Mouse (Mus musculus) MEL (cell line): Measurements from ENCODE around the gene Tmem8b. TPM values are rescaled to one million over a fixed set of nuclear protein-coding genes. Genes with fewer than 3 reads are reported as not detected.

Experiments
- DNase-seq: peaks from one replicate; pipeline ENCODE4 v3.0.0; 2011; ENCODE audit warnings: low read depth, low spot score
- H3K27ac ChIP-seq: 2 replicates; pipeline ENCODE4 v1.5.1; 2012; ENCODE audit warnings: low read depth, mild to moderate bottlenecking, control low read depth, low read length, moderate library complexity; ENCODE audit not compliant: control insufficient read depth
- H3K27me3 ChIP-seq, 2 experiments: fragments of 150-350 bp in 1 of 2; sonication (generic) in 1 of 2; 2 replicates each; pipeline ENCODE4 v1.6.1; 2012; ENCODE audit warnings: low read length in 2 of 2, mild to moderate bottlenecking in 2 of 2, improper control_type of control experiment in 1 of 2, moderate library complexity in 1 of 2; ENCODE audit not compliant: insufficient read depth in 2 of 2, control insufficient read depth in 1 of 2
- H3K36me3 ChIP-seq, 2 experiments: 2 replicates each; pipeline ENCODE4 v1.6.1; 2012 to 2014; ENCODE audit warnings: low read length in 2 of 2, improper control_type of control experiment in 1 of 2, inconsistent platforms in 1 of 2, mild to moderate bottlenecking in 1 of 2; ENCODE audit not compliant: insufficient read depth in 2 of 2, control insufficient read depth in 1 of 2
- H3K4me1 ChIP-seq, 2 experiments: fragments of 150-350 bp in 1 of 2; sonication (generic) in 1 of 2; 2 replicates each; pipeline ENCODE4 v1.6.1; 2012; ENCODE audit warnings: low read length in 2 of 2, improper control_type of control experiment in 1 of 2, mild to moderate bottlenecking in 1 of 2; ENCODE audit not compliant: insufficient read depth in 2 of 2, control insufficient read depth in 1 of 2
- H3K4me3 ChIP-seq, 2 experiments: fragments of 150-350 bp in 1 of 2; sonication (generic) in 1 of 2; 2 replicates each; pipeline ENCODE4 v1.5.1; 2012; ENCODE audit warnings: low read depth in 2 of 2, low read length in 2 of 2, mild to moderate bottlenecking in 2 of 2, moderate library complexity in 2 of 2, control low read depth in 1 of 2, improper control_type of control experiment in 1 of 2; ENCODE audit not compliant: control insufficient read depth in 1 of 2, insufficient read depth in 1 of 2
- H3K79me2 ChIP-seq: 2 replicates; pipeline ENCODE4 v1.6.1; 2012; ENCODE audit warnings: mild to moderate bottlenecking, low read length, moderate library complexity; ENCODE audit not compliant: control insufficient read depth, poor library complexity, insufficient read depth
- H3K9ac ChIP-seq: 2 replicates; pipeline ENCODE4 v1.6.1; 2012; ENCODE audit warnings: low read depth, mild to moderate bottlenecking, control low read depth, low read length, moderate library complexity; ENCODE audit not compliant: control insufficient read depth, poor library complexity, severe bottlenecking
- H3K9me3 ChIP-seq: fragments of 150-350 bp; sonication (generic); replicated peaks from 2 replicates; pipeline ENCODE4 v1.6.1; 2012; ENCODE audit warnings: mild to moderate bottlenecking, low read length, improper control_type of control experiment, moderate library complexity; ENCODE audit not compliant: insufficient read depth
- BHLHE40 ChIP-seq: IDR thresholded peaks from 2 replicates; pipeline ENCODE4 v1.6.1; 2012; ENCODE audit warnings: low read depth, mild to moderate bottlenecking, inconsistent platforms, low read length, improper control_type of control experiment, borderline replicate concordance
- CHD1 ChIP-seq: IDR thresholded peaks from 2 replicates; pipeline ENCODE4 v1.6.1; 2012; ENCODE audit warnings: low read depth, mild to moderate bottlenecking, inconsistent platforms, low read length, improper control_type of control experiment
- CHD2 ChIP-seq: IDR thresholded peaks from 2 replicates; pipeline ENCODE4 v1.6.1; 2011; ENCODE audit warnings: low read length, improper control_type of control experiment
- CTCF ChIP-seq, 3 experiments: IDR thresholded peaks in 2 of 3; conservative IDR thresholded peaks in 1 of 3; 2 replicates each; pipeline ENCODE4 v1.5.1; 2011 to 2012; ENCODE audit warnings: low read length in 3 of 3, low read depth in 2 of 3, mild to moderate bottlenecking in 2 of 3, improper control_type of control experiment in 1 of 3, inconsistent platforms in 1 of 3, mixed read lengths in 1 of 3, moderate library complexity in 1 of 3; ENCODE audit not compliant: control insufficient read depth in 1 of 3, insufficient read depth in 1 of 3, poor library complexity in 1 of 3, severe bottlenecking in 1 of 3
- E2F4 ChIP-seq: IDR thresholded peaks from 2 replicates; pipeline ENCODE4 v1.6.1; 2011; ENCODE audit warnings: low read depth, low read length, improper control_type of control experiment, borderline replicate concordance
- EP300 ChIP-seq, 2 experiments: IDR thresholded peaks; 2 replicates each; pipeline ENCODE4 v1.6.1; 2011; ENCODE audit warnings: improper control_type of control experiment in 2 of 2, low read length in 2 of 2, low read depth in 1 of 2, mild to moderate bottlenecking in 1 of 2
- GATA1 ChIP-seq: IDR thresholded peaks from 2 replicates; pipeline ENCODE4 v1.6.1; 2011; ENCODE audit warnings: low read depth, low read length, improper control_type of control experiment
- HCFC1 ChIP-seq: IDR thresholded peaks from 2 replicates; pipeline ENCODE4 v1.6.1; 2012; ENCODE audit warnings: low read depth, mild to moderate bottlenecking, inconsistent platforms, low read length, improper control_type of control experiment, moderate library complexity
- JUND ChIP-seq: IDR thresholded peaks from 2 replicates; pipeline ENCODE4 v1.6.1; 2011; ENCODE audit warnings: low read depth, mild to moderate bottlenecking, improper control_type of control experiment, low read length
- KAT2A ChIP-seq: conservative IDR thresholded peaks from 2 replicates; pipeline ENCODE4 v1.6.1; 2012; ENCODE audit warnings: low read depth, low read length, improper control_type of control experiment, inconsistent platforms
- MAZ ChIP-seq: IDR thresholded peaks from 2 replicates; pipeline ENCODE4 v1.6.1; 2012; ENCODE audit warnings: low read depth, mild to moderate bottlenecking, inconsistent platforms, low read length, improper control_type of control experiment
- MEF2A ChIP-seq: IDR thresholded peaks from 2 replicates; pipeline ENCODE4 v1.6.1; 2014; ENCODE audit warnings: low read depth, mild to moderate bottlenecking, inconsistent platforms, low read length, improper control_type of control experiment; ENCODE audit not compliant: poor library complexity, insufficient replicate concordance, severe bottlenecking; ENCODE audit errors: extremely low read depth
- MXI1 ChIP-seq: IDR thresholded peaks from 2 replicates; pipeline ENCODE4 v1.6.1; 2011; ENCODE audit warnings: mild to moderate bottlenecking, low read depth, low read length, improper control_type of control experiment
- MYB ChIP-seq: IDR thresholded peaks from 2 replicates; pipeline ENCODE4 v1.6.1; 2011; ENCODE audit warnings: mild to moderate bottlenecking, low read depth, low read length, improper control_type of control experiment
- MYC ChIP-seq: IDR thresholded peaks from 2 replicates; pipeline ENCODE4 v1.6.1; 2011; ENCODE audit warnings: low read depth, mild to moderate bottlenecking, low read length, improper control_type of control experiment, moderate library complexity
- NRF1 ChIP-seq: IDR thresholded peaks from 2 replicates; pipeline ENCODE4 v1.6.1; 2014; ENCODE audit warnings: low read depth, mild to moderate bottlenecking, inconsistent platforms, low read length, improper control_type of control experiment, moderate library complexity; ENCODE audit not compliant: poor library complexity, insufficient read depth, severe bottlenecking
- RCOR1 ChIP-seq: IDR thresholded peaks from 2 replicates; pipeline ENCODE4 v1.6.1; 2012; ENCODE audit warnings: low read depth, mild to moderate bottlenecking, inconsistent platforms, low read length, improper control_type of control experiment
- TAL1 ChIP-seq: IDR thresholded peaks from 2 replicates; pipeline ENCODE4 v1.6.1; 2012; ENCODE audit warnings: mild to moderate bottlenecking, inconsistent platforms, low read length, moderate library complexity, mixed read lengths
- TCF12 ChIP-seq: IDR thresholded peaks from 2 replicates; pipeline ENCODE4 v1.6.1; 2014; ENCODE audit warnings: low read depth, mild to moderate bottlenecking, inconsistent platforms, low read length, improper control_type of control experiment, moderate library complexity
- UBTF ChIP-seq: IDR thresholded peaks from 2 replicates; pipeline ENCODE4 v1.6.1; 2012; ENCODE audit warnings: low read depth, mild to moderate bottlenecking, inconsistent platforms, low read length, improper control_type of control experiment, moderate library complexity, borderline replicate concordance; ENCODE audit not compliant: insufficient read depth
- USF2 ChIP-seq, 2 experiments: IDR thresholded peaks; 2 replicates each; pipeline ENCODE4 v1.6.1; 2011 to 2012; ENCODE audit warnings: improper control_type of control experiment in 2 of 2, low read length in 2 of 2, borderline replicate concordance in 1 of 2, inconsistent platforms in 1 of 2, low read depth in 1 of 2, mild to moderate bottlenecking in 1 of 2; ENCODE audit not compliant: insufficient read depth in 1 of 2
- ZC3H11A ChIP-seq: IDR thresholded peaks from 2 replicates; pipeline ENCODE4 v1.6.1; 2012; ENCODE audit warnings: low read depth, mild to moderate bottlenecking, inconsistent platforms, low read length, improper control_type of control experiment
- ZMIZ1 ChIP-seq: IDR thresholded peaks from 2 replicates; pipeline ENCODE4 v1.6.1; 2012; ENCODE audit warnings: low read depth, mild to moderate bottlenecking, inconsistent platforms, low read length, improper control_type of control experiment, moderate library complexity
- polyA plus RNA-seq, 2 experiments: library from polyadenylated mRNA; stranded (reverse) in 1 of 2; unstranded in 1 of 2; fragments of >175 nt in 1 of 2; fragments of >200 nt in 1 of 2; gene quantifications; 2 replicates each; pipeline versions ENCODE4 v1.2.1 to v1.2.4; 2012; ENCODE audit warnings: low replicate concordance in 2 of 2, low read depth in 1 of 2; ENCODE audit not compliant: insufficient read length in 2 of 2, insufficient read depth in 1 of 2, missing spikeins in 1 of 2
- total RNA-seq: library from RNA; depleted of rRNA; stranded (reverse); fragments of 300-350 nt; gene quantifications from 2 replicates; pipeline ENCODE4 v1.2.3, GENCODE M21; 2012

The Tmem8b gene
- total and polyA plus RNA-seq, 3 experiments: 0.46 to 3.6 TPM; not detected in 1

DNA sequence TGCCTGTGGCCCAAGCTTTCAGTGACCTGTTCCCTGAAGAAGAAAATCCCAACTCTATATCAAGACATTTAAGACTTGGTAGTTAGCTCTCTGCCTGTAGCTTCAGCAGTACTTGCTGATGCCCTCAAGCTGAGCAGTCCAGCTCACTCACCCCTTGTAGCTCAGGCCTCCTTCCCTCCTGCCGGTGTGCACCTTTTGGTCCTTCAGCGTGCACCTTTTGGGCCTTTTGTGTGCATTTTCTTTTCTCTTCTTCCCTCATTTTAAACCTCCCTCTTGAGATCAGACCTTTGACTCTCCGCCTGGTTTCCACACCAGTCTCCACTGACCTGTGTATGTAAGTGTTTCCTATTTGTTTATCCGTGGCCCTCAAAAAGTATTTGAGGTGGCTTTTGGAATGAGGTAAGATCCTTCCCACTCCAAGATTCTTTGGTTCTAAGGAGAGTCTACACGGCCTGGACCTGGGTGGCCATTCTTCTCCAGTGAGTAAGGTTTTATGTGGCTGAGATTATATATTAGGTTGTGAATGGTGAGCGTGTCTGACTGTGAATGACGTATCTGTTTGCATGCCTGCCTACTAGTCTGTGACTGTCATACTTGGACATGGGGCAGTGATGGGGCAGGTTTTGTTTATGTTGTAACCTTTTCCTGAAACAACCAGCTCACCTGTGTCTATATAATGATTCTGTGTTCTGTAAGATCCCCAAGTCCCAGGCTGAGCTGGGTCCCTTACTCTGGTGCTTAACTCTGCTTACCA lies 34.0 kb upstream of the Tmem8b start:
- Histone ChIP-seq H3K79me2 (no peaks in the 10 kb centered on the region), H3K9ac (no peak overlapping the region), H3K36me3 (no peaks in the 10 kb centered on the region), H3K4me1 (no peaks in the 10 kb centered on the region; a peak in 1 of 4 replicates), H3K9me3 (no peaks in the 10 kb centered on the region), H3K4me3 (no peak overlapping the region), H3K27ac (no peak overlapping the region), H3K27me3 (peaks cover 4 to 6% of the 10 kb centered on the region in 2 experiments)
- no peak for DNase-seq
- TF ChIP-seq USF2 (IDR thresholded peaks at IDR 0.05; ENCODE audit: borderline replicate concordance in 1 of 2, insufficient read depth in 1 of 2, low read depth in 1 of 2, low read length in 2 of 2) (no peak), EP300 (IDR thresholded peaks at IDR 0.05; ENCODE audit: low read depth in 1 of 2, low read length in 2 of 2) (no peak), MEF2A (no peak)
- TF ChIP-seq, all 39 proteins: peak for 0

DNA sequence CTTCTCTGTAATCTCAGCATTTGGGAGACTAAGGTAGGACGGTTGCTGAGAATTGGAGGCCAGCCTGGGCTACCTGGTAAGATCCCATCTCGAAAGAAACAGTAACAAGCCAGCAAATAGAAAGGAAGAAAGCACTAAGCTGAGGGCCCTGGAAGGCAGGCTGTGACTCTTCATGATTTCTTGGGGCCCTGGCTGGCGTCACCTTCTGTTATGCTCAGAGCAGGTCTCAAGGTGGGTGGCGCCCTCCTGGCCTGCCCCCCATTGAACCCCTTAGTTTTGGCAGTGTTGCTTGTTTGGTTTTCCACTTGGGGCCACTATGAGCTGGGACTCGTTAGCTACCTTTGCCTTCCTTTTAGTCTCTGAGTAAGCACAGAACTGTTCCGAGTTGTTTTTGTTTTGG lies 32.0 kb upstream of the Tmem8b start:
- Histone ChIP-seq H3K4me3 (no peak overlapping the region), H3K36me3 (no peaks in the 10 kb centered on the region), H3K79me2 (no peaks in the 10 kb centered on the region), H3K27ac (no peak overlapping the region), H3K9ac (no peak overlapping the region), H3K4me1 (no peaks in the 10 kb centered on the region), H3K9me3 (no peaks in the 10 kb centered on the region), H3K27me3 (peaks cover 2 to 3% of the 10 kb centered on the region in 2 experiments; a peak in 3 of 4 replicates)
- TF ChIP-seq ZMIZ1 (no peak), UBTF (no peak), JUND (no peak), KAT2A (no peak), CHD2 (no peak), CTCF (IDR thresholded peaks at IDR 0.05 in 2 of 3, conservative IDR thresholded peaks at IDR 0.05 in 1 of 3; ENCODE audit: control insufficient read depth in 1 of 3, insufficient read depth in 1 of 3, low read depth in 2 of 3, low read length in 3 of 3, poor library complexity in 1 of 3, severe bottlenecking in 1 of 3) (no peak), HCFC1 (no peak)
- no peak for DNase-seq

DNA sequence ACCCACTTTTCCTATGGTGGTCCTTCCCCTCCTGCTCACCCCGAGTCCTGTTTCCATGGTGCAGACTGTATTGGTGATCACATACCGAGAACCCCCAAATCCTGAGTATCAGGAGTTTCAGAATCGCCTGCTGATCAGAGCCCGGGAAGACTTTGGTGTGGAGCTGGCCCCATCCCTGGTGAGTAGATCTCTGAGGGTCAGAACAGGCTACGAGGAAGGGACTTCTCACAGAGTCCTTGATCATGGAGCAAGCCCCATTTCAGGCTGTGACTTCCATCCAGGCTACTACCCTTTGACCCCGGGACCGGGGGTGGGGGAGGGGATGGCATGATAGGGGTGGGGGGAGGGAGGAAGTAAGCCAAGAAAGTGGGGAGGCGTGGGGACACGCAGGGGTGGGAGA lies 28.7 kb upstream of the Tmem8b start:
- Histone ChIP-seq H3K27me3 (no peaks in the 10 kb centered on the region; a peak in 2 of 4 replicates), H3K79me2 (no peaks in the 10 kb centered on the region), H3K9ac (no peak overlapping the region), H3K4me3 (no peak overlapping the region), H3K36me3 (no peaks in the 10 kb centered on the region), H3K9me3 (no peaks in the 10 kb centered on the region), H3K27ac (no peak overlapping the region), H3K4me1 (no peaks in the 10 kb centered on the region)
- no peak for DNase-seq
- TF ChIP-seq CHD1: no peak
- TF ChIP-seq ZMIZ1: no peak
- no peak for TF ChIP-seq TAL1
- TF ChIP-seq EP300 (IDR thresholded peaks at IDR 0.05; ENCODE audit: low read depth in 1 of 2, low read length in 2 of 2): no peak
- no peak for TF ChIP-seq TCF12
- no peak for TF ChIP-seq E2F4
- TF ChIP-seq MYC: no peak
- TF ChIP-seq NRF1: no peak
- no peak for TF ChIP-seq ZC3H11A
- TF ChIP-seq GATA1: no peak
- no peak for TF ChIP-seq MXI1
- no peak for TF ChIP-seq JUND
- TF ChIP-seq RCOR1: no peak
- no peak for TF ChIP-seq BHLHE40
- TF ChIP-seq CTCF (IDR thresholded peaks at IDR 0.05 in 2 of 3, conservative IDR thresholded peaks at IDR 0.05 in 1 of 3; ENCODE audit: control insufficient read depth in 1 of 3, insufficient read depth in 1 of 3, low read depth in 2 of 3, low read length in 3 of 3, poor library complexity in 1 of 3, severe bottlenecking in 1 of 3): no peak
- TF ChIP-seq MAZ: no peak
- no peak for TF ChIP-seq MYB
